Mouse (Mus musculus) embryo, embryonic 10.5 days (tissue): ENCODE results near the gene Slc44a1.
A peak's percentile ranks its signal among the peaks of the same experiment; 100 is the strongest.

Experiments used
- DNase-seq: peaks from one replicate; pipeline ENCODE4 v3.0.0-alpha.2; 2015; ENCODE audit warnings: low spot score

Gene Slc44a1

DNA sequence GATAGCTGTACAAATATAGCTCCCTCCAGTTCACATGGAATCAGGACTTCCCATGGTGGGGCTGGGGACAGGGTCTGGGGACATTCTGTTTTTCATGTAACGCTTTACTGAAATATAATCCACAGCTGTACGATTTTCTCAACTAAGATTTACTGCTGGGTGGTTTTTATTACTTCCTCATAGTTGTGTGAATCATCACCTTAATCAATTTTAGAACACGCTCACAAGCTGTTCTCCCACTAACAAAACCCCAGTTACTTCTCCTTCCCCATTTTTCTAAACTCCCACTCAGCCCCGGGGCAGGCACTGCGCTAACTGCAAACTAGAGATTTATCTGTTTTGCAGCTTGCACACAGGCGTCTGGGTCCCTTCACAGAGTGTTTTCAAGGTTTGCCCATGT is 28.8 kb downstream of the Slc44a1 start:
- DNase-seq = no peak

DNA sequence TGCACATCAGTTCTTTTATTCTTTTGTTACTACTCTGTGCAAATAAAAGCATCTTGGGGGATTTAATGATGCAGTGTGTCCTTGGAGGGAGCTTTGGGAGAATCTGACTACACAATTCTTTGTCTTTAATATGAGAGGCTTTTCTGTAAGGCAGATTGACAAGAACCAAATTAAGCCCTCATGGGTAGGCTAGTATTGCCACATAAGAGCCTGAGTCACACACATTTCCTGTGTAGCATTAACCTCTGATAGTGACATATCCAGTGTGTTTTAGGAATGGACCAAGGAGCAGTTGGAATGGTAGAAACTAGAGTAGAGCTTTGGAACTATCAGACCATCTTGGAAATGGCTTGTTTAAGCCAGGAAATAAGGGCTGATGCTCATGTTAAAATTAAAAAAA is 33.9 kb downstream of the Slc44a1 start:
- no peak for DNase-seq

DNA sequence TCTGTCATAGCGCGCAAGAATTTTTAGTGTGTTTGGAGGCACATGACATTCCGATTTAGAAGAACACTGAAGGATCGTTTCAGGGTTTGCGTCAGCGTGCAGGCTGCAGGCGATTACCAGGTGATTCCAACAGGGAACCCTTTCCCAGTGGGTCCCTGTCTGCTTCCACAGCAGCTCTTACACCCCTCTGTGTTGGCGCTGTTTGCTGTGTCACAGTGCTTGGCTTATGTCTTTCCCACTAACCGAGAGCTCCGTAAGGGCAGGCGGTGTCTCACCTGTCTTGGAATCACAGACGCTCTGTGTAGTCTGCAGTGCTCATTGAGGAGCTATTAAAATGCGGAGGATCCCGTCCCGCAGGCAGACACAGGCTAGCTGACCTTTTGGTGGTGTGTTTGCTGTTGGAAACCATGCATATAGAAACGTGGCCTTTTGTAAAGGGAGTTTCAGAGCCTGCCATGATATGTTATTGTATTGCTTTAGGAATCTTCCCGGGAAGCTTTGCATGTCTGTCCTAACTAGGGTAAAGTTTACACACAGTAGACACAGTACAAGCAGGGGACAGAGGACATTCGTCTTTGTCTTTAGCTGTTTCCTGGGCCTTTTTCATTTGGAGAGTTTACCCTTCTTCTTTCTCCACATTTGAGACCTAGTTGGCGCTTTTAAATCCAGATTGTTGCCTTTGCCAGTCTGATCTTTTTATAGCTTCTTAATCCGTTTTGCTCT is 35.2 kb downstream of the Slc44a1 start:
- DNase-seq = no peak

DNA sequence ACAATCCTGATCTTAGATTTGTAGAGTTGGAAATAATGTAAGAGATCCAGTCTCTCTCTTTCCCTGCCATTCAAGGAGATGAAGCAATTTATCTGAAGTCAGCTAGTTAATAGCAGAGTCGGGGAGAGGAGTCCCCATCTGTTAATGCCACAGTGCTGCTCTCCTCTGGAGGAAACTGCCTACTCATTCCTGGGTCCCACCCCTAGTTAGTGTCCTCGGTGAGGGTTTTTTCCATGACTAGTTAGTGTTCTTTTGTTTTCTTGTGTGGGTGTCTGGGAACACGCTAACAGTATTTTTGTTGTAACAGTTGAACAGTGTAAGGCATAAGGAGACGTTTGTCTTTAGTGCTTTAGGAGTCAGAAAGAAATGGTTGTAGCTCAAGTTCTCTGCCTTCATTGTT is 38.4 kb downstream of the Slc44a1 start:
- no peak for DNase-seq

DNA sequence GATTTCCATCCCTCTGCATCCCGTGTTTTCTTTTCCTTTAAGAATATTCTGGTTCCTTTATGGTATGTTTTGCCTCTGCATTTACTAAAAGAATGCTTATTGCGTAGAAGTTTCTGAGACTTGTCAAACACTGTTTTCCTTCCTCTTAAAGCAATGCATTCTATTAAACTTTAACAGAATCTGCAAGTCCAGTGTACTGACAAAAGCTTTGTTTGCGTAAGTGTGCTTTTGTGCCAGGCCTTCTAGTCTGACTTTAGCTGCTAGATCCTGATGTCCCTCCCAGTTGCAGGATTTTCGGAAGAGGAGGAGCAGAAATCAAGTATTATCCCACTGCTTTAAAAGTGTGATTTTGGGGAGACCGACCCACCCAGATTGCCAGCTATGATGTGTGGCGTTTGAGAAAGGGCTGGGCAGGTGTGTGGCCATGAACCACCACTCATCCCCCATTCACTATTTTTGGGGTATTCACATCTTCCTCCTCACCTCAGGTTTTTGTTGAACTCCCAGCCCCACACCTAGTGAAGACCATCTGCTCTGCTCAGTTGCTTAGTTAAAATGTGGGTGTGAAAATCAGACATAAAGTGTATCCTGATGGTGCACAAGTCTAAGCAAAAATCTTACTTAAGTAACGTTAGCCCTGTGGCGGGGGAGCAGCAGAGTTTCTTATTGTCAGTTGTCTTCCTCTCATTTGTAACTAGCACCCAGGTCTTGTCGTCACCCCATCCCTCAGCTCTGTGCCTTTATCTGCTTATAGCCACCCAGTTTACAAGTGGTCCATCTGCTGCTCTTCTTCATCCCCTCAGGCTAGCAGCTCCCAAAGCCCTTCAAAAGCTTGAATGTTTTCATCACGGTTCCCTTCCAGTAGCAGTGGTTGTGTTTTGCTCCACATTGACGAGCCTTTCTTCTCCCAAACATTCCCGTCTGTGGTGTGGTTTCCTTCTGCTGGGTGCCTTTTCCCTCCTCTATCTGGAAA is 47.3 kb downstream of the Slc44a1 start:
- DNase-seq = no peak

DNA sequence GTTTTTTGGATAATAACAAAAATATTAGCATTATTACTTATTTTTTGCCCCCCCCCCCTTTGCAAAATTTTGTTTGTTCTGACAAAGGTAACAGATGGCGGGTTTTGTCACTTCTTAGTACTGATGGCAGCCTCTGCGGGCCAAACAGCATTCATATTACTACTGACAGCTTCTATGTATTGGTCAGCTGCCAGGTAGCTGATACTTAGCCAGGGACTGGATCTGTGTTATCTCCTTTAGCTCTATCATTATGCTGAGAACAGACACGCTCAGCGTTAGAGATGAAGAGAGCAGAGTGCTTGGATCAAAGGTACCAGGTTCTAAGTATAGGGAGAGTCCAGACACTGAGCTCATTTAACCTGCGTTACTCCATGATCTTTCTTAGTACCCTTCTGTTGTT is 48.6 kb downstream of the Slc44a1 start:
- no peak for DNase-seq

DNA sequence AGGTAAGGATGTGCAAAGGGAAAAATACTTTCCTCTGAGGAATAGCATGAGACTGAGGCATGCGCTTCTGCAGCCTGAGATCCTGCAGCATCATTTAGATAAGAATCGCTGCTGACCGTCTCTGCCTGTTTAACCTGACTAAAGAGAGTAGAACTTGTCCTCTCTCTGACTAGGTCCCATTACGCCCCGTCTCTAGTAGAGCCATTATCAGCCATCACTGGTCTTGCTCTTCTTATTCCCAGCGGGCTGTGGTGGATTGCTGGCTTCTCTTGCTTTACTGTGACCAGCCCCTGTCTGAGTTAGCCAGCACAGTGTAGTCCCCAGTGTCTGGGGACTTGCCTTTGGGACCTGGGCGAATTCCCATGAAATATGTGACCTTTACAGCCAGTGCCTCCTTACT is 50.2 kb downstream of the Slc44a1 start:
- DNase-seq = no peak

DNA sequence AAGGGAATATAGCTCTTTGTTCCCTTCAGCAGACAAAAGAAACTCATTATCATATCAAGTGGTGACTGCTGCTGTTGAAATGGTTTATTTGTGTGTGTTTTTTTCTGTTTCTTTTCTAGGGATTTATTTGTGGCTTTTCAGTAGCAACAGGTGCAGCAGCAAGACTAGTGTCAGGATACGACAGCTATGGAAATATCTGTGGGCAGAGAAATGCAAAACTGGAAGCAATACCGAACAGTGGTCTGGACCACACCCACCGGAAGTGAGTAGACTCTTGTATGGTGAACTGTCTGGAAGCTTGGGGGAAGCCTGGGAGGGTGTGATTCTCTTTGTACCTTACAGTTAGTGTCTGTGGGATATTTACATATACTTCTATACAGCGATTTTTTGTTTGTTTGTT is 51.1 kb downstream of the Slc44a1 start:
- no peak for DNase-seq

DNA sequence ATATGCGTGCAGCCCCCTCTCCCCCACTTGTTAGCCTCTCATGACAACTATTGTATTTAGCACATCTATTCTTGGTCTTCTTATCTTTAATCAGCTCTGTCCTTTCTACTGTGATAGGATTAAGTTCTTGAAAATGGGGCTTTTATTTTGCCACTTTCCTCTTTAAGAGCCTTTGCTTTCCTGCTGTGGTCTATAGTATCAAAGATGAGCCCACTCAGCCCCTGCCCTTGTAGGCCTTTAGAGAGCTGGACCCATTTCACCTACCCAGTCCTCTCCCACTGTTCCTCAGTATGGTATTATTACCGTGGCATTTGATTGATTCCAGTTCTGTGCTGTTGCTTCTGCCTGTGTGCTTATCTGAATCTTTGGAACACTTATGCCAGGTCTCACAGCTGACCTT is 55.4 kb downstream of the Slc44a1 start:
- no peak for DNase-seq

DNA sequence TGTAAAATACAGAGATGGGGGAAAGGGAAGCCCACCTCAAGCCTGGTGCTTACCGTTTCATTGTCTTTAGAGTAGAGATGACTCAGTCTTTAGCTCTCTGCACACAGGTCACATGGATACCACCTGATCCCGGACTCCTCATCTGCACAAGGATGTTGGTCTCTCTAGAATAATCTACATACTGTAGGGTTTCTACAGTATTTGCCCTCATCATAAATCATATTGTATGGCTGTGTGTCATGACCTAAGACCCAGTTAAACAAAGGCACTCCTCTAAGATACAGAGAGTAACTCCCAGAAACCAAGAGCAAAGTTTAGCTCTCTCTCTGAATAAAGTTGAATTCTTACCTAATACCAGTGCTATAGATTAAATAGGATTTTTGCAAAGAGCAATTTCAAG is 62.6 kb downstream of the Slc44a1 start:
- DNase-seq = no peak

DNA sequence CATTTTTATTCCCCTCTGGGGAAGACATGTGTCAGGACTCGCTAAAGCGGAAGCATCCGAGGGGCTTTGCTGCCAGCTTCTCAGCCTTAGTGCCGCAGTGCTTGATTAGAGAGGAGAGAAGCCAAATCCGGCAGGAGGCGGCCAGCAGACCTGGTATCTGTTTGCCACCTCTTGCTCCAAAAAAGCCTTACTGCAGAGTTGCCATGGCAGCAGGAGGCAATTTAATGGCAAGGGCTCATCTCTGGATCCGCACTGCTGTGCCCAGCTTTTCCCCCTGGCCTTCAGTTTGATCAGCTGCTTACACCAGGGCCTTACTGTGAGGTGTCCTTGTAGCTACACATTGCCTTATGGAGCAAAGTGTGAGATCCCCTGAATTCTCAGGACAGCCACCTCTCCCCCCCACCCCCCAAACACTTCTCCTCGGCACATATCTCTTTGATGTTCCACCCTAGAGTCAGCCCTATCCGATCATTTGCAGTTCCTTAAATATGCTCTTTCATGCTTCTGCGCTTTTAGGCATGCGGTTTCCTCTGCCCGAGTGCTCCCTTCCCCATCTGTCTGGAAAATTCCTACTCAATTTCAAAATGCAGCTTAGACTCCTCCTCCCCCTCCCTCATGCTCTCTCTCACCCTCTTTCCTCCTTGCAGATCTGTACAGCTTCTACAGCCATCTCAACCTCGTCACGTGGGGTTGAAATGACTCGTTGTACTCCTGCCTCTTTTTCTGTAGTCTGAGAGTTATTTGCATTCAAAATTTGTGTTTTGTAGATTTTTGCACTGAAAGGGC is 72.1 kb downstream of the Slc44a1 start:
- peak; percentile 10 for DNase-seq

DNA sequence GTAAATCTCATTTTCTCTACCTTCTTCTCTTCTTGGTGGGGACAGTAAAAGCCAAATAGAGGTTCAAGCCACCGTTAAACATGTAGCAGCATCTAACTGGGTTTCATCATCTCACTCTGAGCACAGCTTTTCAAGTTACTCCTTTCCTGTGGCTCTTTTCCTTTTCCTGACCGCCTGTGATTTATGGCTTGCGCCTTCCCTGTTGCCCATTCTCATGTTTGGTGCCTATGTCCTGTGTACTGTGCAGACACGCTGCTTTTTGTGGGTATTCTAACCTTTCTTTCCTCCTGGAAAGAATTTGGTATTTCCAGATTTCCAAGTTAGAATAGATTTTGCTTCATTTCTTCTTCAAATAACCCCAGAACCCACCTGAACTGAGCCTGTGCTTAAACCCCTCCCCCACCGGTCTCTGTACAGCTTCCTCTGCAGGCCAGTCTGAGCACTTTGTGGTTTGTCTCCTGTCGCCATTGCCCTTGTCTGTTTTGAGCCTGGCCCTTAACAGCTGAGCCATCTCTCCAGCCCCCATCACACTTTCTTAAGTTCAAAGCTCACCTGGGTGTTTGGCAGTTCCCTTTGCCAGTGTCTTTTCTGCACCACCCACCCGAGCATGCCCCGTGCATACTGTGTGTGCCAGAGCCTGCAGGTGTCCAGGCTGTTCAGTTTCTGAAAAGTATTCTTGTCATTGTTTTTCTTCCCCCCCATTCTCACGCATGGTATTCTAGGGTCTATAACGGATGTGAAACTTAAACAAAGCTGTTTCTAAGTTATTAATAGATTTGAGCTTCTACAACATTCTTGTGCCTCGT is 73.3 kb downstream of the Slc44a1 start:
- DNase-seq = no peak

DNA sequence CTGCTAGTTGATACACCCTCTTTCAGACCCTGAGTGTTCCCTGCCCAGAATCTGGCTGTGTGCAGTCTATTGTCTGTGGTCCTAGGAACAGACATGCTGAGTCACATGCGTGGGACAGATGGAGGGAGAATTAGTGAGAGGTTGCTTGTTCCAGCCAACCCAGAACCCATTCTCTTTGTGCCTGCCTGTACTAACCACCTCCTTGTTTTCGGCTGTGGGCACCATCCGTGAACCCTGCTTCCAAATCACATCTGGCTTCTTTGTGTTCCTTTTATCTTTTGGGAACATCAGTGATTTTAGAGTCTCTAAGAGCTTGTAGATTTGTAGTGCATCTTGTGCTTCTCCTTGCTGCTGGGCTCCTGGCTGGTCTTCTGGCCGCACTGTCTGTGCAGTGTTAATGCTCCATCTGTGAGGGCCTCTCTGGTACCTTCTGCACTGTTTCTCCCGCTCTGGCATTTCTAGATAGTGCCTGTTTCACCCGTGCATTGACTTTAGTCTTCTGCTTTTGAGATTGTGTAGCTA is 75.9 kb downstream of the Slc44a1 start:
- DNase-seq = no peak

DNA sequence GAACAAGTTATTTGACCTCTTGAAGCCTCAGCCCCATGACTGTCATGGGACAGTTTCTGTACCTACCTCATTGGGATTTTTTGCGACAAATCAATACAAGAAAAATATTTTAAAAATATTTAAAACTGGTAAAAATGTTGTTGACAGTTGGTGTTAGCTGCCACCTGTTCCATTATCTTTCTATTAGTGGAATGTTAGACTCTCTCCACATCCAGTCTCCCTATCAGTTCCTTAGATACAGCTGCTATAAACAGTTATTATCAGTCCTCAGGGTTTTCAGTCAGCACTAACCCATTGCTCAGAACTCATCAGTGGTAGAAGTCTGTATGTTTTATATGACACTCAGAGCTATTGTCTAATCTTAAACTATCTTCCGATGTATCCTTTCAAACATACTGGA is 79.2 kb downstream of the Slc44a1 start:
- no peak for DNase-seq

DNA sequence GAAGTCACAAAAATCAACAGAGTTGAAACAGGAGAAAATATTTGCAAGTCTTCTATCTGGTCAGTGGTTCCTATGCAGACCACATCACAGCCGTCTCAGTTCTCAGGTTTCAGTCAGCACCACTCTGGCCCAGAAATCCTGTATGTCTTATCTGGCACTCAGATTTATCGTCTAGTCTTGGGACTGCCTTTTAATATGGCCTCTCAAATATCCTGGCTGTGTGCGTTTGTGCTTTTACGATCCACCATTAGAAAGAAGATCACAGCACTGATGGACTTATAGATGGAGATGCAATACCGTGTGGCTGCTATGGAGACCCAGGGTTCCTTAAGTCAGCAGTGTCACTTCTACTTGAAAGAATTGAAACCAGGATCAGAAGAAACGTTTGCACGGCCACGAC is 80.8 kb downstream of the Slc44a1 start:
- no peak for DNase-seq

DNA sequence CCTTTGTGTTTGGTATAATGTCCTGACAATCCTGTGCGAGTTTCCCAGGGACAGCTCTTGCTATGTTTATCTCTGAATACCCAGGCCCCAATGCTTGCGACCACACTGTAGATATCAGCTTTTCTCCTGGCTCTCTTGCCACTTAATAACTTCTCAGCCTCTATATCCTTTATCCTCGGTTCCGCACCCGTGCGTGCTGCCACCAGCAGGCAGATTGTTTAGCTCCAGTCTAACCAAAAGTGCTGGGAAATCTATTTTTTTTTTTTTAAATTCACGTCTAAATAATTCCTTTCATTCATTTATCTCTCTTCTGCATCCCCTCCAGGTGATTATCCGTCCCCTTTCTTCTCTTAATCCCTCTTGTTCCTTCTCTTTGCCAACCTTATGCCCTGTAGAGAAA is 82.4 kb downstream of the Slc44a1 start:
- no peak for DNase-seq

DNA sequence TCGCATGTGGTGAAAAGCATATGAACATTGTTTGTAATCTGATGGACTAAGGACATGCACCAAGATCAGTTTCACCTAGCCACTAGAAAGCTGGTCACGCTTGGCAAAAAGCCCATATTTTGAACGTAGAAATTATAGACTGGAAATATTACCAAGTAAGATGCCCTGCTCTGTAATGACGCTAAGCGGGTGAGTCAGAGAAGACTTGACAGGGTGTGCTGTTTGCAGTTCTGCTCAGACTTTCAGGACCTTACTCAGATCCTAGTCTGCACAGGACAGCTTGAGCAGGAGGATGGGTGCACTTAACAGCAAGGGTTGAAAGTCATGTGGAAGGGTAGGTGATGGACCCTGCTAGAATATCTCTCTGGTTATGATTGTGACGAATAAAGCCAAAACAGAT is 85.3 kb downstream of the Slc44a1 start:
- DNase-seq = no peak

DNA sequence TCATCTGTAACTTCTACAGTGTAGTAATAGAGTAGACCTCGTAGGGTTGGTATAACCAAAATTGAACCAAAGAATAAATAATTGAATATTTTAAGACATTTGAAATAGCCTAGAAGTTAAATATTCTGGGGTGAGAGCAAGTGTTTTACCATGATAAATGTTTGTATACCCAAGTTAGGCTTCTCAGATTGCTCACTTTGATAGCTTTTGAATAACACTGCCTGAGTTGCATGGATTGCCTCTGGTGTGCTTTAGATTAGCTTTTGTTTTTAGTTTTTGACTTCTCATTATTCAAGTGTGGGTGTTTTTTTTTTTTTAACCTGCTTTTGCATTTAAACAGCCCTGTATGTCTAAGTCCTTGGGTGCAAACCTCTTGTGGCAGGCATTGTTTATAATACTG is 85.8 kb downstream of the Slc44a1 start:
- no peak for DNase-seq

DNA sequence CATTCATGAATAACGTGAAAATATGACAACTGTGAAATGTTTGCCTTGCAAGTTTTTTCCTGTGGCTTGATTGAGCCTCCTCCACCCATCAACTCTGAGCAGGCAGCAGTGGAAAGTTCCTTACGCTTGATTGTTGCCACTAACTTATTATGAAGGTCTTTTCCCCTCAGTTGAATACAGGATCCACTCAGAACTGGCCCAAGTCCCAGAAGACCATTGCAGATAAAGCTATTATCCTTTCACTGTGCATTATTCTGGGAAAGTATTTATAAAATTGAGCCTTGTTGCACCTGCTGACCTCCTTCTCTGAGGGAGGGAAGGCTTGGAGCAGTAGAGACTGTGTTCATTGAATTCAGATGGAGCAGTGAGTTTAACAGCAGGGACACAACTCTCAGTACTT is 86.2 kb downstream of the Slc44a1 start:
- no peak for DNase-seq

DNA sequence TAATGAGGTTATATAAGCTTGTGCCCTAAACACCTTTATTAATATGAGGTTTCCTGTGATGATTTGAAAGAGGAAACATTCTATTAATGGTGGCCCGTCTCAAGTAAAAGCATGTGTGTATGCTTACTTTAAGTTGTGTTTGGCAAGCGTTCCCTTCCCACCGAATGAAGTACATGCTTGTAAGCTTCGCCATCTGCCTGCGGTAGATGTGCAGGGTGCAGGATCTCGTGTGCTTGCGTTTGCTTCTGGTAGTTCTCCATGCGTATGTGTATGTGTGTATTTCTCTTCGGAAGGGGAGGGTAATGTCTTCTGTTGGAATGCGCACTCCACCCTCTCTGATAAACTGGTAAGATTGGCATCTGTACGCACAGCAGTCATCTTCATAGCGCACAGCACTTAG is 95.6 kb downstream of the Slc44a1 start:
- DNase-seq = no peak

DNA sequence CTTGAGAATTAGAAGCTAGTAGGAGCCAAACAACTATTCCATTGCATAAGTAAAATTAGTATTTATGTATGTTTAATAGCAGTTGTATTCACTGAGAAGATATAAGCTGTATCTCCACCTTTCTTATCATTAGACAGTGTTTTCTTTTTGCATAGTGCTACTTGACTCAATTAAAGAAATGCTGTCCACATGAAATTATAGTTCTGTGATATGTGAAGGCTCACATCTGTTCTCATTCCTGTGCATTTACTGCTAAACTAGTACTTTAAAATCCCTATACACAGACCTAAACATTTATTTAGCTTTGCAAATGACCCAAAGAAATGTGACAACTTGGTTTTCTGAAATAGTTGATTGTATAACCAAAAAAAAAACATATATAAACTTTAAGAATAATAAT is 96.9 kb downstream of the Slc44a1 start:
- no peak for DNase-seq

DNA sequence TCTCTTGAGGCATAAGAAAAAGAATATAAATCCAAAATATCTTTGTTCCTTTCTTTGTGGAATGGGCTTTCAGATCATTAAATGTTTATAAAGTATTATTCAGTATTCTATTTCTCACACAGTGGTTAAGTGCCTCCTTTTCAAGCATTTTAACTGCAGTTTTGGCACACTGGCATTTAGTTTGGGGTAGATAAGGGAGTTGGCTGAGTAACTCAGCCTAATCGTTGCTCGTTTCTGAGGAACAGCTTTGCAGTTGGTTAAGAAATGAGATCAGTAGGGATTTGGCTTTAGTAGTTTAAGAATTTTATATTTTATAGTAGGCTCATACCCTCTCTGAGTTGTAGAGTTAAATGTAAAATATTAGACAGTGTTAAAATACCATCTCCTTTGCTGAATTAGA is 97.3 kb downstream of the Slc44a1 start:
- no peak for DNase-seq
